Mouse (Mus musculus) gastrocnemius, adult 18-20 months (tissue): ENCODE results near the gene Ren1. TPM values are rescaled to one million over a fixed set of nuclear protein-coding genes. Genes with fewer than 3 reads are reported as not detected.

Experiments used
- DNase-seq: peaks from one replicate; pipeline ENCODE4 v3.0.0; 2021; ENCODE audit warnings: low spot score
- total RNA-seq, 2 experiments: library from RNA; stranded (reverse); gene quantifications; 2 replicates each; pipeline ENCODE4 v1.2.3; 2021

The Ren1 gene
- total RNA-seq, 2 experiments from 2014 or later: 0.46 TPM; not detected in 1

GRCm38 (mm10) chr1:133408880-133409516 lies 58.7 kb downstream of the Ren1 start:
- no peak for DNase-seq

- no peak for DNase-seq
Measured at GRCm38 (mm10) chr1:133409786-133410185, 59.5 kb downstream of the Ren1 start.

Other genes with a start within 250 kb of the Ren1 start
- 10 to 100 TPM; 13.0 to 15.3 TPM for gene Ppp1r15b, start 219.4 kb upstream of the Ren1 start, total RNA-seq
- gene Plekha6, start 186.3 kb upstream of the Ren1 start, total RNA-seq: 10 to 100 TPM in 1 of 2 experiments, 1 to 10 TPM in 1; 8.1 to 10.6 TPM
- gene Golt1a, start 40.7 kb upstream of the Ren1 start, total RNA-seq: not detected
- gene Kiss1, start 28.6 kb upstream of the Ren1 start, total RNA-seq: not detected
- under 1 TPM; 0.17 to 0.34 TPM for gene Etnk2, start 13.1 kb downstream of the Ren1 start, total RNA-seq
- gene Sox13, start 73.9 kb downstream of the Ren1 start, total RNA-seq: 10 to 100 TPM in 1 of 2 experiments, 1 to 10 TPM in 1; 6.2 to 11.5 TPM